Mouse (Mus musculus): Measurements from ENCODE around the gene Ss18l1. TPM values are rescaled to one million over a fixed set of nuclear protein-coding genes. Genes with fewer than 3 reads are reported as not detected.

Ss18l1 gene
- total and polyA plus RNA-seq, 3 experiments, result 3.1 to 4.3 TPM; not detected in 1

- no peak overlapping the region for H3K4me3 ChIP-seq (ENCODE audit: control insufficient read depth in 1 of 2, insufficient read depth in 1 of 2, low read depth in 2 of 2, low read length in 2 of 2)
- H3K27ac ChIP-seq (ENCODE audit: control insufficient read depth, low read depth, low read length), result no peak overlapping the region
- DNase-seq (ENCODE audit: low read depth, low spot score), result no peak
Observed at GRCm38 (mm10) chr2:180090285-180090684, 48.0 kb downstream of the Ss18l1 start.

GRCm38 (mm10) chr2:180095711-180096110 lies 53.4 kb downstream of the Ss18l1 start:
- no peak overlapping the region for H3K4me3 ChIP-seq (ENCODE audit: control insufficient read depth in 1 of 2, insufficient read depth in 1 of 2, low read depth in 2 of 2, low read length in 2 of 2)
- no peaks in the 10 kb centered on the region for H3K9me3 ChIP-seq (replicated peaks; ENCODE audit: insufficient read depth, low read length)
- no peak for DNase-seq (ENCODE audit: low read depth, low spot score)
- TF ChIP-seq TCF12 (IDR thresholded peaks at IDR 0.05; ENCODE audit: low read depth, low read length) (no peak), GATA1 (IDR thresholded peaks at IDR 0.05; ENCODE audit: low read depth, low read length) (no peak), ZNF384 (IDR thresholded peaks at IDR 0.05; ENCODE audit: low read depth, low read length) (no peak), NELFE (IDR thresholded peaks at IDR 0.05; ENCODE audit: low read depth, low read length) (no peak), SIN3A (IDR thresholded peaks at IDR 0.05; ENCODE audit: low read length) (no peak), TAL1 (IDR thresholded peaks at IDR 0.05; ENCODE audit: low read length) (no peak), CTCF (IDR thresholded peaks at IDR 0.05 in 2 of 3, conservative IDR thresholded peaks at IDR 0.05 in 1 of 3; ENCODE audit: control insufficient read depth in 1 of 3, insufficient read depth in 1 of 3, low read depth in 2 of 3, low read length in 3 of 3, poor library complexity in 1 of 3, severe bottlenecking in 1 of 3) (no peak), RAD21 (IDR thresholded peaks at IDR 0.05; ENCODE audit: low read depth, low read length) (no peak), GABPA (IDR thresholded peaks at IDR 0.05; ENCODE audit: low read depth, low read length) (no peak), MAZ (IDR thresholded peaks at IDR 0.05; ENCODE audit: low read depth, low read length) (no peak), ZC3H11A (IDR thresholded peaks at IDR 0.05; ENCODE audit: low read depth, low read length) (no peak), JUND (IDR thresholded peaks at IDR 0.05; ENCODE audit: low read depth, low read length) (no peak), MAFK (IDR thresholded peaks at IDR 0.05; ENCODE audit: borderline replicate concordance, low read depth, low read length) (no peak)
- no peaks in the 10 kb centered on the region for H3K79me2 ChIP-seq (ENCODE audit: control insufficient read depth, insufficient read depth, low read length, poor library complexity)
- peaks cover 0 to 4% of the 10 kb centered on the region in 2 experiments; a peak in 1 of 4 replicates for H3K36me3 ChIP-seq (ENCODE audit: control insufficient read depth in 1 of 2, insufficient read depth in 2 of 2, low read length in 2 of 2)
- H3K27me3 ChIP-seq (ENCODE audit: control insufficient read depth in 1 of 2, insufficient read depth in 2 of 2, low read length in 2 of 2), result no peaks in the 10 kb centered on the region
- no peak overlapping the region for H3K27ac ChIP-seq (ENCODE audit: control insufficient read depth, low read depth, low read length)
- H3K4me1 ChIP-seq (ENCODE audit: control insufficient read depth in 1 of 2, insufficient read depth in 2 of 2, low read length in 2 of 2), result peaks cover 0 to 27% of the 10 kb centered on the region in 2 experiments; a peak in 3 of 4 replicates
- H3K9ac ChIP-seq (ENCODE audit: control insufficient read depth, low read depth, low read length, poor library complexity, severe bottlenecking), result no peak overlapping the region

More at GRCm38 (mm10) chr2:180090285-180090684, 48.0 kb downstream of the Ss18l1 start:
- H3K27me3 ChIP-seq (ENCODE audit: control insufficient read depth in 1 of 2, insufficient read depth in 2 of 2, low read length in 2 of 2), result no peaks in the 10 kb centered on the region
- no peaks in the 10 kb centered on the region for H3K4me1 ChIP-seq (ENCODE audit: control insufficient read depth in 1 of 2, insufficient read depth in 2 of 2, low read length in 2 of 2)
- no peaks in the 10 kb centered on the region for H3K79me2 ChIP-seq (ENCODE audit: control insufficient read depth, insufficient read depth, low read length, poor library complexity)
- TF ChIP-seq KAT2A (conservative IDR thresholded peaks at IDR 0.05; ENCODE audit: low read depth, low read length) (no peak), MAZ (IDR thresholded peaks at IDR 0.05; ENCODE audit: low read depth, low read length) (no peak), SMC3 (IDR thresholded peaks at IDR 0.05; ENCODE audit: low read depth, low read length) (no peak), ZC3H11A (IDR thresholded peaks at IDR 0.05; ENCODE audit: low read depth, low read length) (no peak), SIN3A (IDR thresholded peaks at IDR 0.05; ENCODE audit: low read length) (no peak), USF2 (IDR thresholded peaks at IDR 0.05; ENCODE audit: borderline replicate concordance in 1 of 2, insufficient read depth in 1 of 2, low read depth in 1 of 2, low read length in 2 of 2) (no peak), BHLHE40 (IDR thresholded peaks at IDR 0.05; ENCODE audit: borderline replicate concordance, low read depth, low read length) (no peak), RCOR1 (IDR thresholded peaks at IDR 0.05; ENCODE audit: low read depth, low read length) (no peak), MYB (IDR thresholded peaks at IDR 0.05; ENCODE audit: low read depth, low read length) (no peak), TAL1 (IDR thresholded peaks at IDR 0.05; ENCODE audit: low read length) (no peak), POLR2AphosphoS5 (IDR thresholded peaks at IDR 0.05; ENCODE audit: borderline replicate concordance, low read depth, low read length) (no peak), CTCF (IDR thresholded peaks at IDR 0.05 in 2 of 3, conservative IDR thresholded peaks at IDR 0.05 in 1 of 3; ENCODE audit: control insufficient read depth in 1 of 3, insufficient read depth in 1 of 3, low read depth in 2 of 3, low read length in 3 of 3, poor library complexity in 1 of 3, severe bottlenecking in 1 of 3) (no peak), MAX (IDR thresholded peaks at IDR 0.05; ENCODE audit: low read length) (no peak), MAFK (IDR thresholded peaks at IDR 0.05; ENCODE audit: borderline replicate concordance, low read depth, low read length) (no peak), MXI1 (IDR thresholded peaks at IDR 0.05; ENCODE audit: low read depth, low read length) (no peak), E2F4 (IDR thresholded peaks at IDR 0.05; ENCODE audit: borderline replicate concordance, low read depth, low read length) (no peak), POLR2A (IDR thresholded peaks at IDR 0.05; ENCODE audit: control insufficient read depth in 1 of 2, insufficient read depth in 1 of 2, low read depth in 1 of 2, low read length in 2 of 2, poor library complexity in 1 of 2) (no peak)
- H3K9ac ChIP-seq (ENCODE audit: control insufficient read depth, low read depth, low read length, poor library complexity, severe bottlenecking), result no peak overlapping the region
- H3K9me3 ChIP-seq (replicated peaks; ENCODE audit: insufficient read depth, low read length), result no peaks in the 10 kb centered on the region
- no peaks in the 10 kb centered on the region for H3K36me3 ChIP-seq (ENCODE audit: control insufficient read depth in 1 of 2, insufficient read depth in 2 of 2, low read length in 2 of 2)

Data from MEL (cell line).